Mouse (Mus musculus): ENCODE measurements at regions not wholly inside any gene's neighbourhood (a gene's known extent, or its start where the extent isn't known, plus 50 kb on each side); places are given as distances from the start of the nearest gene placed in this dataset.

DNA sequence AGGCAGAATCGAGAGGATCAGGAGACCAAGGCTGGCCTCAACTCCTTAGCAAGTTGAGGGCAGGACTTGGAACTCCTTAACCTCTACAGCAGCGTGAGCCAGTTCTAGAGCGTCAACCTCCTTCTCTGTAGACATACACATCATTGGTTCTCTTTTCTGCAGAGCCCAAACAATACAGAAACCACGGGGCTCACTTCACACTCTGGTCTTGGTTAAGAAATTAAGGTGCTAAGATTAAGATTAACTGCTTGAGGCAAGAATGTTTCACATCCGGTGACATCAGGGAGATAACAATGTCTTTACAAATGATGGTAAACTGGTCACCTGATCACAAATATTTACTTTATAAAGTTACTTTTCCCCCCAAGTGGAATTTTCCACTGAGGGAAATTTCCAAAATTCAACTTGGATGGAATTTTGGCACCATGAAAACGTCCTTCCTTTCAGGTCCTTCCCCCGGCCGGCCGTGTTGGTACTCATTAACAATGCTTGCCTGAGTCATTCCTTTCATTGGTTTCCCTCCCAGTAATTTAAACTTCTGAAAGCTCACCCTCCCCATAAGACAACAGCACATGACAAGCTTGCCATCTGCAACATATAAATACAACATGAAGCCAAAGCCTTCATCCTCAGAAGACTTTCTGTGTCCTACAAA lies 77.3 kb upstream of the Kdm7a start:
- DNase-seq (ENCODE audit: low spot score in 2 of 2), result no peak

DNA sequence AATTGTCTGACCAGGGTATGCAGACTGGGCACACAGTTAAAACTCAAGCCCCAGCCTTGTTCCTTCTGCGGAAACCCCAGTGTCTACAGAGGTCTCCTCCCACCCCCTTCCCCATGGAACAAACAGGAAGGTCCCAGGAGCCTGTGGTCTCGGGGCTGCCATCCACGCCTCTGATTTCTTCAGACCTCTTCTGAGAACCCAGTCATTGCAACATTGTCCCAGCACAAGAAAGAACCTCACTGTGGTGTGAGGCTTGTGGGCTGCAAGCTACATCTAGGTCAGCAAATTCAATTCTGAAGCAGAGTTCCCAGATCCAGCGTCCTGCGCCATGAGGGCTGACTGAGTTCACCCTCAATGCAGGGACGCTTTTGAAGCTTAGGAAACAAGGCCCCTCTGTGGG lies 71.7 kb upstream of the Kdm7a start:
- DNase-seq (ENCODE audit: low spot score in 2 of 2), result no peak

DNA sequence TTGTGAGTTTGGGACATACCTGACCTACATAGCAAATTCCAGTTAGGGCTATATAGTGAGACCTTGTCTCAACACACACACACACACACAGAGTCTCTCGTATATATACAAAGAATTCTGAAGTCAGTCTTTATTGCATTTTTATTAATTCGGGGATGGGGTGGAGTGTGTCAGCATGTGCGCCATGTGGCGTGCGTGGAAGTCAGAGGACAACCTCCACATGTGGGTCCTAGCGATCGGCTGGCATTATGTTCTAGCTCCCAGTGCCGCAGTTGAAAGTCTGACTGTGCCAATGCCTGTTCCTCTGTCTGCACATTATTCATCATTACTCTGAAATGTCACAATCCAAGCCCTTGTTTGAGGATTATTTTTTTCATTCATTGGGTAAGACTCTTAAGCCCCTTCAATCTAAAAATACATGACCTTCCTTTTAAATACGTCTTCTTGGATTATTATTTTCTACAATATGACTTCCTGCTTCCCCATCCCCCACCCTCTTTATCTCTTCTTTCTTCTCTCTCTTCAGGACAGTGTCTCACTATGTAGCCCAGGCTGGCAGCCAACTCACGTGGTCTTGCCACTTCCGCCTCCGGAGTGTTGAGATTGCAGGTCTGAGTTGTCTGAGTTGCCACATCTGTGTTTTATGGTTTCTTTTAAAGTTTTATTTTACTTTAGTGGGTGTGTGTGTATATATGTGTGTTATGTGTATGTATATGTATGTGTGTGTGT lies 68.3 kb upstream of the Kdm7a start:
- no peak for DNase-seq (ENCODE audit: low spot score in 2 of 2)

DNA sequence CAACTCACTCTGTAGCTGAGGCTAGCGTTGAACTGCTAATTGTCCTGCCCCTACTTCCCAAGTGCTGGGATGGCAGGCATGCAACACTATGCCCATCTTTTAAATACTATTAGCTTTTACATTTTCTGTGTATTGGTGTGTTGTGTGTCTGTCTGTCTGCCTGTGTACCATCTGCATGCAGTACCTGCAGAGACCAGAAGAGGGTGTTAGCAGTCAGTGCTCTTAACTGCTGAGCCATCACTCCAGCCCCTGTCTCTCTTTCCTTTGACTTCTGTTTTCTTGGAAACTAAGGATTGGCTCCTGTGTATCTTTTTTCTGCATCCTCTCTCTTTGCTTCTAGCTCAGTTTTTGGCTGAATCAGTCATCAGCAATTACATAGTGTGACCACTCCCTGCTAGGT lies 66.8 kb upstream of the Kdm7a start:
- no peak for DNase-seq (ENCODE audit: low spot score in 2 of 2)

DNA sequence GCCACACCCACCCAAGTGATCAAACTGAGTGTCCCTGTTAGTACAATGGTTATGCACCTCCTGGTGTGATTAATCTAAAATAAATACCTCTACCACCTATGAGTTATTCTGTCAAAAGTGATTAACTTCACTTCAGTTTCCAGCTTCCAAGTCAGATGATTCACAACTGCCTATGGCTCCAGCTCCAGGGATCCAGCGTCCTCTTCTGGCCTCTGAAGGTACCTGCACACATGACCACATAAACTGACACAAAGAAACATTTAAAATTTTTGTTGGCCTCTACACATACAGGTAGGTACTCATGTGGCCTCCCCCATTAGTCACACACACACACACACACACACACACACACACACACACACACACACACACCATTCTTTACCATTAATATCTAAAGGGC lies 63.9 kb upstream of the Kdm7a start:
- DNase-seq (ENCODE audit: low spot score in 2 of 2), result no peak

DNA sequence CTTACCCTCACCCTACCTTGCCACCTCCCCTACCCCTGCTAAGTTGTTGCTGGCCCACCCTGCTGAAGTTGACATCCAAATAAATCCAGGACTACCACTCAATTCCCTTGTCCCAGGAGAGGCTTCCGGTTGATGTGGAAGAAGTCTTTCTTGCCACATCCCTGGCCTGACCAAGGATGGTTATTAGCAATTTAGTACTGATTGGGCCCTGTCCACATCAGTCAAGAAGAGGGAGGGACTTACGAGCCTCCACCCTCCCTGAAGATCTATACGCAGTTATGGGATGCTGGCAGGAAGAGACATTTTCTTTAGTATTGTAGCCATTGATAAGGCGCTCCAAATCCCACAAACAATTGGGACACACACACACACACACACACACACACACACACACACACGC lies 63.1 kb upstream of the Kdm7a start:
- no peak for DNase-seq (ENCODE audit: low spot score in 2 of 2)

DNA sequence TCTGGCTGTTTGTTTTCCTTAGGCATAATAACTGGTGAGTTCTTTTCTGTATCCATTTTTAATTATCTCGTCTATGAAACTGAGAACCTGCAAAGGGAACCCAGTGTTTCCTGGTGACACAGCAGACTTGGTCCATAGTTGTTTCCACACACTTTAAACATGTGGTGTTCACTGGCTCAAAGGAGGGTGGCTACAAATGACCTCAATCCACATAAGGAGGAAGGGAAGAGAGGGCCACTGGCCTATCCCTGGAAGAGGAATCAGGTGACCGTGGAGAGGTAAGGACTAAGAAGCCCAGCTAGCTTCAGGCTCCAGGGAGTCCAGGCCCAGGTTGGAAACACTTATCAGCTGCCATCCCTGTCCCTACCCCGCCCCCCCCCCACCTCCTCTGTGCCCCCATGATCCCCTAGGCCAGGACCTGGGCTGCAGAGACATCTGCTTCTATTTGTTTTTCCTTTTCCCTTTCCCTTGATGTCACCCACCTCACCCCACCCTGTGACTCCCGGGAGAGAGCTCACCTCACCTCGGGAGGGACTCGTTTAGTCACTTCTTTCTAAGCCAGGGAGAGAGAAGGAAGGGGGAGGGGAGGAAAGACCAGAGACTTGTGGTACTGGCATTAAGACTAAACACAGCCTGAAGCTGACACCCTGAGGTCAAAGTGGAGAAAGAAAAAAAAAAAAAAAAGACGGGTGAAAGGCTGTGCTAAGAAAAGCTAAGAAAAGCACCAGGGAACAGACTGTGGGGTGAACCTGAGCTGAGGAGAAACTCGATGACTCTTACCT lies 62.2 kb upstream of the Kdm7a start:
- no peak for DNase-seq (ENCODE audit: low spot score in 2 of 2)

DNA sequence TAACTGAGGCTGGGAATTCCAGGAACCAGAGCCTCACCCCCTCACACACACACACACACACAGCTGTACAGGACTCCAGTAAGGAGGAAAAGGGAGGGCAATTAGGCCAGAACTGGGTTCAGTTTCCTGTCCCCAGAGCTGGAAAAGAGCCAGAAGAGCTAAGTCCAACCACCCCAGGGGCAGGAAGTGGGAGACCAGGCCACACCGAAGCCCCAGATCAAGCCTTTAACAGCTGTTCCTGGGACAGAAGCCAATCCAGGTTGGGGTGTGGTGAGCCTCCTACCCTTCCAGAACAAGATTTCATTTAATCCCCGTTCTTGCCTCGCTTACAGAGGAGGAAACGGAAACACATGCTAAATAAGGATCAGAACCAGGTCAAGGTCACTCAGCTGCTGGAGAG lies 58.1 kb upstream of the Kdm7a start:
- DNase-seq (ENCODE audit: low spot score in 2 of 2), result no peak

DNA sequence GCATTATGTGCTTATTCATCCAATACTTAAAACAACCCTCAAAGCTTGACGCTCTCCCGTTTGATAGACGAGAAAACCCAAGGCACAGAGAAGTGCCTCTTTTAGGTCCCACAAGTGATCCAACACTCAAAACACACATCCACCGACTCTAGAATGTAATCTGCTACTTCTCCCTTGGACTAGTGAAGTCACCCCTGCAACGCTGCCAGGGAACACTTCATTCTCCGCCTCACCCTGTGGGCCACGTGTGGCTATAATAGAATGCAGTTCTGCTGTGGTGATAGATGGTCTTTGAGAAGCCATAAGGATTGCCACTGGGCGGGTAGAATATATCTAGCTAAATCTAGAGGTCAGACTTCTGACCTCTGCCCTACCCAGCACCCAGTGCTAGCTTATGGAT lies 57.0 kb upstream of the Kdm7a start:
- peak in 1 of 2 experiments; percentile 39 for DNase-seq (ENCODE audit: low spot score in 2 of 2)

DNA sequence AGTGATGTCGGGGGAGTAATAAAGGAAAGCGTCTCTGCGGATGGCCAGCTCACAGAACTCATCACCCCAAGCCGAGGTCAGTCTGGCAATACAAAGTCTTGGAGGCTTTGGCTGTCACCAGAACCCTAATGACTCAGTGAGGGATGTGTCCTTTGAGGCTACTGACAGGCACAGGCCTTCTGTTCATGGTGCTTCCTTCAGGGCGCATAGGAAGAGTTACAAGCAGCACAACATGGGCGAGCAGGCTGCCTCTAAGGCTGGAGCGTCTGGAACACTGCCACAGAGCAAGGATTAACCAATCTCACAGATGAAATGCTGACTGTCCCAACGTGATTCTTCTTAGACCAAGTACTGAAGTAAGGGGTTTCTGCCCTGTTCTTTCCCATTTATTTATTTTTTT lies 55.4 kb upstream of the Kdm7a start:
- DNase-seq (ENCODE audit: low spot score in 2 of 2), result peak in 1 of 2 experiments; percentile 25

DNA sequence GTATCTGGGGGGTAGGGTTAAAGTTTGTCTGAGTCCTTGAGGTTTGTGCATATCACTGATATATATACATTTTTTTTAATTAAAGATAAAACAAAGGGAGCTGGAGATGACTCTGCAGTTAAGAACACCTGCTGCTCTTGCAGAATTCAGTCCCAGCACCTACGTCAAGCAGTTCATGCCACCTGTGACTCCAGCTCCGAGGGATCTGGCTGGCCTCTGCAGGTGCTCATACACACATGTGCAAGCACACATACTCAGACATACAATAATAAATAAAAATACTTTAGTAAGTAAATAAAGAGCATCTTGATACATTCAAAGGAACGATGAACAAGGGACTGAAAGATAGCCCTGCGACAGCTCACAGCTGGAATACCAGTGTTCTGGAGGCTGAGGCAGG lies 53.9 kb upstream of the Kdm7a start:
- DNase-seq (ENCODE audit: low spot score in 2 of 2), result no peak

DNA sequence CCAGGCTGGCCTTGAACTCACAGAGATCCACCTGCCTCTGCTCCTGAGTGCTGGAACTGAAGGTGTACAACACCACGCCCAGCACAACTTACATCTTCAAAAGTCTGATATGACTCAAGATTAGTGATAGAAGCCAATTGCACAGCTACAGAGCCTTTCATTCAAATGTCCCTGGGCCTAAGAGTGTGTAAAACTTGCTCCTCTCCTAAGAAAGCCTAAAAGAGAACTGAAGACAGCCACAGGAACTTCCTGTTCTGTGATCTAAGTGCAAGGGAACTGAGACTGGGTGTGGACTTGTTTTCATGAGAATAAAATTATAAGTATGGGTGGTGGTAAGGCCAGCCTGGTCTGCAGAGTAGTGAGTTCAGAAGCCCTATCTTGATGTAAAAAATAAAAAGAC lies 52.5 kb upstream of the Kdm7a start:
- DNase-seq (ENCODE audit: low spot score in 2 of 2), result no peak

DNA sequence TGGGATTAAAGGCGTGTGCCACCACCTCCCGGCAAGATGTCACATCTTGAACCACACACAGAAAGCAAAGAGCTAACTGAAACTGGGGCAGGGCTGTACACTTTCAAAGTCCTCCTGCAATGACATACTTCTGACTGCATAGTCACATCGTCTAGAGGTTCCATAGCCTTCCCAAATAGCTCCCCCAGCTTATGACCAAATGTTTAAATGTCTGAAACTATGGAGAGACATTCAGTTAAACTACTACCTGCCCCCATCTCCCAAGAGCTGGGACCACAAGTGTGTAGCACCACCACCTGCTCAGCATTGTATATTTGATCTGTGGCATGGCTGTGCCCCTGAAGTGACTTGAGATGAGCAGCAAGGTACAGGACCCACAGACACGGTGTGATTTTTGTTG lies 52.1 kb upstream of the Kdm7a start:
- no peak for DNase-seq (ENCODE audit: low spot score in 2 of 2)

DNA sequence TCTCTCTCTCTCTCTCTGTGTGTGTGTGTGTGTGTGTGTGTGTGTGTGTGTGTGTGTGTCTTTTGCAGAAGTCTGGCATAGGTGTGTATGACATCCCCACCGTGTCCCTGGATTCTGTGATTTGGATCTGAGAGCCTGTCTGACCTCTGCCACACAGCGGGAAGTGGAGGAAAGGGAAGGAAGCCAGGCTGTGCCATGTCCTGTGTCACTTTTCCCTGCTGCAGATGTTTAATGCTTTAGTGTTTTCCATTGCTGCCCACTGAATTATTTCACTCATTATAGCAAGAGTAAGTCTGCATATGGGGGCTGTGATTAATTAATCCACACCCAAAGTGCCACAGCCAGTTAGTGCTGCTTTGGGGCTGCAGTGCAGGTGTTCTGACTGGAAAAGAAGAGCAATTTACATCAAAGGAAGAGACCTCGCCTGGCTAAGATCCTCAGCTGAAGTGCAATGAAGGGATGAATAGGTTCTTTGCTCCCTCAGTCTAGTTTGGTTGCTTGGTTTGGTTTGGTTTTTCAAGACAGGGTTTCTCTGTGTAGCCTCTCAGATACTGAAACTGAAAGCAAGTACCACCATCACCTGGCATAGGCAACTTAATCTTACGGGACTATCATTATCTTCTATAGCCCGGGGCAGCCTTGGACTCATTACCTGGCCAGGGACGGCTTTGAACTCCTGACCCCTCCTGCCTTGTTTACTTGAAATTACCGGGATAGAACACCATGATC lies 51.2 kb upstream of the Kdm7a start:
- DNase-seq (ENCODE audit: low spot score in 2 of 2), result no peak

DNA sequence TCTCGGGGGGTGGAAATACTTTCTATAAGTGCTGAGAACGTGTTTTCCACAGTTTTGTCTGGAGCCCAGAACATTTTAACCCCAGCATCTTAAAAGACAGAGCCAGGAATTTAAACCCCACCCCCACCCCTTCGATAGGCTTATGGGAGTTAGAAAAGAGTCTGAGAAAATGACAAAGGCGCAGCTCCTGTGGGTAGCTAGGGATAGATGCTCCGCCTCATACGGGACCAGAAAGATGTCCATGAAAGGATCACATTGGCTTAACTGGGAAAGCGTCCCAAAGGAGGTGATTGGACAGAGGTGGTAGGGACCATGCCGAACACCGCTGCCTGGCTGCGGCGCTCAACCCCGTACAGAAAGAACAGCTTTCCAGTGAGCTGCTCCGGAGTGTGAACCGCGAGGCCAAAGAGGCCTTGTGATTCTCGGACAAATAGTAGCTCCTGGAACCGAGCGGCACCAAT lies 50.6 kb upstream of the Kdm7a start:
- peak in 1 of 2 experiments; percentile 20 for DNase-seq (ENCODE audit: low spot score in 2 of 2)

DNA sequence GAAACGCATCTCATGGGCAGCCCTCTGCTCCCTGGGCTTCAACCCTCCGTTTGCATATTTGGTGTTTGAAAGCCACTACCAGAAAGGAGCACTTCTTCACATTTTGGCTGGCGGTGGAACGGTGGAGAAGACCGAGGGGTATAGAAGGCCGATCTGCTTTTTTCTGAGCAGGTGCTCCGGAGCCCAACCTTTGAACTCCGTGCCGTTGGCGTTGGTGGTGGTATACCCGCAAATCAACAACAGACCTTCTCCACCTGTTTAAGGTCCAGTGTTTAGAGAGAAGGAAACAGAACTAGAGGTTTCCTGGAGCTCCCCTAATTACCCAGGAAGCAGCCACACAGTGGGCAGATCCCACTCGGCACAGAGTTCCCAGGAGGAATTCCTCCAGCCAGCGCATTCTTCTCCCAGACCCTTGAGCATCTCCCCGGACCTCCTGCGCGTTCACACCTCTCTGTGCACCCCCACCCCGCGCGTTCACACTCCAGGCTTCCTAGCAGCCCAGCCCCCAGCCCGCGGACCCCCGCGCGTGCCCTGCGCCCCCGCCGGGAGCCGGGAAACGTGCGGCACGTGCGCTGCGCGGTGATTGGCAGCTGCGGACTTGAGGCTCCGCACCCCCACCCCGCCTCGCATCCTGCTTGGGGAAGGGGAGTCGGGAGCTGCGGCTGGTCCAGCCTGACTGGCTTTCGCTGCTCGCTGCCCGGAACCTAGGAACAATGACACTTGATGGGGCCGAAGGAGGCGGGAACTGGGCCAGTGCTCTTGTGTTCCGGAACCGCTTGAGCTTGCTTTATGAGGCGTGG lies 49.9 kb upstream of the Kdm7a start:
- DNase-seq (ENCODE audit: low spot score in 2 of 2), result peak; percentile 23 to 38
